Mouse (Mus musculus): ENCODE results near the gene Stard9. TPM values are rescaled to one million over a fixed set of nuclear protein-coding genes. Genes with fewer than 3 reads are reported as not detected.

Gene Stard9
- polyA plus RNA-seq, 1 experiment from 2014 or later, result 14.1 TPM

DNA sequence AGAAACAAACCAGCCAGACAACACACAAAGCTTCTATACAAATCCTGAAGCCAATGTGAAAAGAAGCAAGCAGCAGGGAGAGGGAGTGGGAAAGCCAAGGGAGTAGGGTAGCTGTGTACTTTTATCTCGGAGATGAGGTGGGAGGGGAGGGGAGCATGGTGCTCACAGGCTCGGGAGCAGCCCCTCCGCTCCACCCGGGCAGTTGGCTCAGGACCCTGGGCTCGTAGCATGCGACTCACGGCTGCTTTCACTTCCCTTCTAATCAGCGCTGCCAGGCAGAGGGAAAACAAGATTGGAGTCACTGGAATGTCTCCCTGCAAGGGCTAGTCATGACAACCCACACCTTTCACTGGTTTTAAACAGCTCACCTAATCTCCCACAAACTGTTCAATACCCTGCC is 93.6 kb downstream of the Stard9 start:
- H3K27me3 ChIP-seq (ENCODE audit: insufficient read depth, low read length), result no peaks in the 10 kb centered on the region
- no peak overlapping the region for H3K4me3 ChIP-seq (ENCODE audit: low read depth, low read length)
- no peak overlapping the region for H3K27ac ChIP-seq (ENCODE audit: low read depth)
- H3K4me1 ChIP-seq (ENCODE audit: insufficient read depth), result no peaks in the 10 kb centered on the region
- no peak for TF ChIP-seq CTCF (IDR thresholded peaks at IDR 0.05; ENCODE audit: low read depth)
- ATAC-seq (ENCODE audit: insufficient read depth) (no peak), DNase-seq (no peak)
- H3K9ac ChIP-seq, result no peak overlapping the region
- no peaks in the 10 kb centered on the region for H3K9me3 ChIP-seq (ENCODE audit: low read depth, low read length)
- no peak overlapping the region for H3K4me2 ChIP-seq
- peaks cover 97% of the 10 kb centered on the region for H3K36me3 ChIP-seq (ENCODE audit: insufficient read depth)
- WGBS, result 76% methylated on average over 8 of the region's 8 CpGs

DNA sequence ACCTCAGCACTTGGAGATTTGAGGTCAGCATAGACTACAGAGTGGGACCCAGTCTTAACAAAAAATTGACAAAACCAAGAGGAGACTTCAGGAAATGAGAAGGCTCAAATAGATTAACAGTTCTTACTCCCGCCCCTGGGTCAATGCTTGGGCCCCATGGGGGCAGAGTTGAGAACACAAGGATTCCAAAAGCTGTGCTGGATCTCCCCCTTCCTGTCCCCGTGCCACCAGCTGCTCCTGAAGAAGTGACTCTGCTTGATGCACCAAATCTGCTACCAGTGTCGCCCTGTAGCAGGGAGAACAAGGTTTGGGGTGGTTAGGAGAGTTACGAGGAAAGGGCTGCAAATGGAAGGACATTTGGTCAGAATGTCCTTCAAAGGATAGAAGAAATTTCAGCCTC is 94.7 kb downstream of the Stard9 start:
- no peak for TF ChIP-seq CTCF (IDR thresholded peaks at IDR 0.05; ENCODE audit: low read depth)
- ATAC-seq (ENCODE audit: insufficient read depth), result no peak
- no peak overlapping the region for H3K27ac ChIP-seq (ENCODE audit: low read depth)
- H3K36me3 ChIP-seq (ENCODE audit: insufficient read depth), result peaks cover 97% of the 10 kb centered on the region
- WGBS, result 63% methylated on average over 4 of the region's 4 CpGs
- no peak overlapping the region for H3K9ac ChIP-seq
- DNase-seq, result no peak
- H3K4me3 ChIP-seq (ENCODE audit: low read depth, low read length), result no peak overlapping the region
- no peak overlapping the region for H3K4me2 ChIP-seq
- H3K27me3 ChIP-seq (ENCODE audit: insufficient read depth, low read length), result no peaks in the 10 kb centered on the region
- no peaks in the 10 kb centered on the region for H3K4me1 ChIP-seq (ENCODE audit: insufficient read depth)
- H3K9me3 ChIP-seq (ENCODE audit: low read depth, low read length), result no peaks in the 10 kb centered on the region

GRCm38 (mm10) chr2:120724176-120724575 is 95.3 kb downstream of the Stard9 start:
- WGBS, result 76% methylated on average over 6 of the region's 6 CpGs

GRCm38 (mm10) chr2:120729775-120730585 is 101.1 kb downstream of the Stard9 start:
- peak; percentile 50 for DNase-seq
- Histone ChIP-seq H3K9ac (peak overlapping the region; percentile 90), H3K4me2 (peak overlapping the region; percentile 98), H3K27ac (ENCODE audit: low read depth) (no peak overlapping the region; the same call in 1 of the 2 replicates), H3K9me3 (ENCODE audit: low read depth, low read length) (no peaks in the 10 kb centered on the region), H3K36me3 (ENCODE audit: insufficient read depth) (peaks cover 41% of the 10 kb centered on the region), H3K27me3 (ENCODE audit: insufficient read depth, low read length) (no peaks in the 10 kb centered on the region), H3K4me3 (ENCODE audit: low read depth, low read length) (peak overlapping the region; percentile 90), H3K4me1 (ENCODE audit: insufficient read depth) (peaks cover 17% of the 10 kb centered on the region)
- 2% methylated on average over 23 of the region's 23 CpGs for WGBS
- no peak for TF ChIP-seq CTCF (IDR thresholded peaks at IDR 0.05; ENCODE audit: low read depth)
- no peak for ATAC-seq (ENCODE audit: insufficient read depth)

More at GRCm38 (mm10) chr2:120724176-120724575, 95.3 kb downstream of the Stard9 start:
- no peak for DNase-seq
- H3K9me3 ChIP-seq (ENCODE audit: low read depth, low read length), result no peaks in the 10 kb centered on the region
- ATAC-seq (ENCODE audit: insufficient read depth), result no peak
- peaks cover 96% of the 10 kb centered on the region for H3K36me3 ChIP-seq (ENCODE audit: insufficient read depth)
- no peak for TF ChIP-seq CTCF (IDR thresholded peaks at IDR 0.05; ENCODE audit: low read depth)
- H3K27ac ChIP-seq (ENCODE audit: low read depth), result no peak overlapping the region
- H3K27me3 ChIP-seq (ENCODE audit: insufficient read depth, low read length), result no peaks in the 10 kb centered on the region
- H3K4me3 ChIP-seq (ENCODE audit: low read depth, low read length), result no peak overlapping the region
- no peak overlapping the region for H3K4me2 ChIP-seq
- H3K9ac ChIP-seq, result no peak overlapping the region
- H3K4me1 ChIP-seq (ENCODE audit: insufficient read depth), result peaks cover 3% of the 10 kb centered on the region; the same call in 1 of the 2 replicates

- peak overlapping the region; percentile 90 for H3K4me3 ChIP-seq (ENCODE audit: low read depth, low read length)
- H3K9ac ChIP-seq, result peak overlapping the region; percentile 90
- peak overlapping the region; percentile 98 for H3K4me2 ChIP-seq
- WGBS, result under 1% methylated on average over 48 of the region's 50 CpGs
- no peaks in the 10 kb centered on the region for H3K9me3 ChIP-seq (ENCODE audit: low read depth, low read length)
- H3K36me3 ChIP-seq (ENCODE audit: insufficient read depth), result peaks cover 34% of the 10 kb centered on the region
- H3K27ac ChIP-seq (ENCODE audit: low read depth), result peak overlapping the region; percentile 94
- DNase-seq, result peak; percentile 42
- TF ChIP-seq CTCF (IDR thresholded peaks at IDR 0.05; ENCODE audit: low read depth), result no peak
- no peaks in the 10 kb centered on the region for H3K27me3 ChIP-seq (ENCODE audit: insufficient read depth, low read length)
- ATAC-seq (ENCODE audit: insufficient read depth), result no peak; the same call in none of the 2 replicates
- peaks cover 17% of the 10 kb centered on the region for H3K4me1 ChIP-seq (ENCODE audit: insufficient read depth)
Observed at GRCm38 (mm10) chr2:120730639-120731166, 101.8 kb downstream of the Stard9 start.

DNA sequence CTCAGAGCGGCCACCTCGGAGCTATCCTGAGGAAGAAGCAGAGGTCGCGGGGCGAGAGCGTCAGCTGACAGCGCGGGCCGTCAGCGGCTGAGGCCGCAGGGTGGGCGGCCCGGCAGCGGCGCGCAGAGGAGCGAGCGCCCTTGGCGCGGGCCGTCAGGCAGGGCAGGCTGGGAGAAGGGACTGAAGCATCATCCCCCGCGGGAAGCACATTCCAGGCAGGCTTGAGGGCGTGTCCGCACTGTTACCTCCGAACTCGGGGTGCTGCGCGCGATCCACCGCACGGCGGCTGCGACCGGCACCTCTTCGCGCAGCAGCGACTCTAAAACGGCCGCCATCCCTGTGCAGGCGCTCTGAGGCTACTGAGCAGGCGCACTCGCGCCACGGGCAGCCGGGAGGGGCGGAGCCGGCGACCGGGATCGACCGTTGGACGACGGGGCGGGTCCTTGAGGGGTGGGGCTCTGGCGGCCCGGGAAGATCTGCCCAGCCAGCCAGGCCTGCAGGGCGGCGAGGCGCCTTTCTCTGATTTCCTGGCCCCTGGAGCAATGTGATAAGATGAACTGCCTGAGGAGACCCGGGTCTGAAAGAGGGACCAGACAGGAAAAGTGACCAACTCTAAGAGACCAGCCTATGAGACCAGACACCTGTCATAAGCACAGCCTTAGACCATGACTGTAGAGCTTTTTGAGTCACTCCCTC is 102.4 kb downstream of the Stard9 start:
- peak; percentile 98 for ATAC-seq (ENCODE audit: insufficient read depth)
- Histone ChIP-seq H3K9ac (peak overlapping the region; percentile 90), H3K27ac (ENCODE audit: low read depth) (peak overlapping the region; percentile 94), H3K4me3 (ENCODE audit: low read depth, low read length) (peak overlapping the region; percentile 90), H3K4me1 (ENCODE audit: insufficient read depth) (peaks cover 17% of the 10 kb centered on the region), H3K4me2 (peak overlapping the region; percentile 98), H3K27me3 (ENCODE audit: insufficient read depth, low read length) (no peaks in the 10 kb centered on the region), H3K36me3 (ENCODE audit: insufficient read depth) (peaks cover 28% of the 10 kb centered on the region), H3K9me3 (ENCODE audit: low read depth, low read length) (no peaks in the 10 kb centered on the region)
- under 1% methylated on average over 61 of the region's 61 CpGs for WGBS
- TF ChIP-seq CTCF (IDR thresholded peaks at IDR 0.05; ENCODE audit: low read depth), result peak; percentile 14; the same call in 1 of the 2 replicates
- peak; percentile 97 for DNase-seq
